In genomic region chr10:4041691-4042090, GRCm38 (mm10) we compare ENCODE assay signal across 9 mouse cellular contexts.
DNase-seq lines count a peak whose midpoint lies in the region; ATAC-seq and TF ChIP-seq lines count a peak whose summit lies in the region.
"Had no signal": no experiment of that assay in that cellular context is flagged by ENCODE, and none has a peak within 500 bp of the region (broad histone marks: within the 10 kb centered on the region; RNA-seq: fewer than 3 reads in every experiment).

No protein-coding gene starts in this region.

- TF ChIP-seq CTCF in kidney, postnatal 0 days (IDR thresholded peaks at IDR 0.05; ENCODE audit: low read depth), result peak; percentile 75
- peak; percentile 74 for TF ChIP-seq CTCF in lung, embryonic 14.5 days (IDR thresholded peaks at IDR 0.05; ENCODE audit: low read depth)

- H3K9ac ChIP-seq in forebrain, embryonic 11.5 days (ENCODE audit: low read length), result no peak overlapping the region
- no peak overlapping the region for H3K9ac ChIP-seq in kidney, postnatal 0 days (ENCODE audit: low read depth, low read length)
- no peak overlapping the region for H3K9ac ChIP-seq in lung, embryonic 14.5 days
- H3K9ac ChIP-seq: heart, embryonic 13.5 days; neural tube, embryonic 12.5 days had no signal

- H3K4me3 ChIP-seq in forebrain, embryonic 11.5 days (ENCODE audit: low read depth, low read length), result no peak overlapping the region
- no peak overlapping the region for H3K4me3 ChIP-seq in kidney, postnatal 0 days (replicated peaks; ENCODE audit: low read depth, low read length)
- H3K4me3 ChIP-seq in lung, embryonic 14.5 days (ENCODE audit: low read depth, low read length), result no peak overlapping the region
- H3K4me3 ChIP-seq: heart, embryonic 13.5 days; neural tube, embryonic 12.5 days had no signal

- no peaks in the 10 kb centered on the region for H3K36me3 ChIP-seq in forebrain, embryonic 11.5 days (ENCODE audit: control insufficient read depth, insufficient read depth, low read length)
- no peaks in the 10 kb centered on the region for H3K36me3 ChIP-seq in kidney, postnatal 0 days (ENCODE audit: insufficient read depth, low read length)
- H3K36me3 ChIP-seq in lung, embryonic 14.5 days (ENCODE audit: insufficient read depth), result peaks cover 16% of the 10 kb centered on the region; the same call in 1 of the 2 replicates
- H3K36me3 ChIP-seq: neural tube, embryonic 12.5 days had no signal

- ATAC-seq in forebrain, embryonic 11.5 days (replicated peaks; ENCODE audit: low FRiP score), result no peak
- no peak; the same call in 1 of the 2 replicates for ATAC-seq in kidney, postnatal 0 days (replicated peaks; ENCODE audit: low FRiP score, low read depth)
- ATAC-seq in lung, embryonic 14.5 days (ENCODE audit: insufficient read depth), result peak; percentile 35; the same call in 1 of the 2 replicates

- 81% methylated on average over 9 of the region's 9 CpGs for WGBS in forebrain, embryonic 11.5 days
- WGBS in kidney, postnatal 0 days, result 68% methylated on average over 9 of the region's 9 CpGs
- WGBS in lung, embryonic 14.5 days, result 71% methylated on average over 9 of the region's 9 CpGs

- H3K4me1 ChIP-seq in forebrain, embryonic 11.5 days (replicated peaks; ENCODE audit: control insufficient read depth, insufficient read depth, low read length), result no peaks in the 10 kb centered on the region
- H3K4me1 ChIP-seq in kidney, postnatal 0 days (replicated peaks; ENCODE audit: insufficient read depth, low read length), result no peaks in the 10 kb centered on the region
- H3K4me1 ChIP-seq in lung, embryonic 14.5 days (ENCODE audit: insufficient read depth), result no peaks in the 10 kb centered on the region
- H3K4me1 ChIP-seq: heart, embryonic 13.5 days; neural tube, embryonic 12.5 days had no signal

- peak; percentile 39 for DNase-seq in urinary bladder, adult 2 months (ENCODE audit: low spot score)
- DNase-seq in urinary bladder, postnatal 4 days (ENCODE audit: low spot score in 2 of 2), result no peak
- peak; percentile 68 for DNase-seq in adrenal gland, postnatal 14 days
- DNase-seq in forebrain, embryonic 11.5 days (ENCODE audit: low spot score), result peak; percentile 67
- DNase-seq in kidney, postnatal 0 days (ENCODE audit: low spot score), result peak; percentile 61
- DNase-seq in lung, embryonic 14.5 days, result peak; percentile 74
- peak; percentile 36 for DNase-seq in skeletal muscle tissue, adult 2 months (ENCODE audit: low read depth, low spot score)

- no peak overlapping the region for H3K27ac ChIP-seq in forebrain, embryonic 11.5 days (ENCODE audit: low read depth, low read length)
- no peak overlapping the region for H3K27ac ChIP-seq in kidney, postnatal 0 days
- no peak overlapping the region for H3K27ac ChIP-seq in lung, embryonic 14.5 days (ENCODE audit: low read depth)
- H3K27ac ChIP-seq: heart, embryonic 13.5 days; neural tube, embryonic 12.5 days had no signal

- no peaks in the 10 kb centered on the region for H3K9me3 ChIP-seq in forebrain, embryonic 11.5 days (ENCODE audit: control insufficient read depth, low read length)
- H3K9me3 ChIP-seq in kidney, postnatal 0 days (replicated peaks; ENCODE audit: low read length), result no peaks in the 10 kb centered on the region
- H3K9me3 ChIP-seq in lung, embryonic 14.5 days (ENCODE audit: low read depth, low read length), result no peaks in the 10 kb centered on the region
- H3K9me3 ChIP-seq: heart, embryonic 13.5 days; neural tube, embryonic 12.5 days had no signal

- H3K4me2 ChIP-seq in forebrain, embryonic 11.5 days (ENCODE audit: low read depth, low read length, severe bottlenecking), result no peak overlapping the region
- no peak overlapping the region for H3K4me2 ChIP-seq in kidney, postnatal 0 days (ENCODE audit: low read length)
- H3K4me2 ChIP-seq in lung, embryonic 14.5 days, result no peak overlapping the region
- H3K4me2 ChIP-seq: heart, embryonic 13.5 days; neural tube, embryonic 12.5 days had no signal

- H3K27me3 ChIP-seq in forebrain, embryonic 11.5 days (ENCODE audit: control insufficient read depth, insufficient read depth, low read length), result no peaks in the 10 kb centered on the region
- H3K27me3 ChIP-seq in kidney, postnatal 0 days (ENCODE audit: insufficient read depth, low read length), result no peaks in the 10 kb centered on the region
- no peaks in the 10 kb centered on the region for H3K27me3 ChIP-seq in lung, embryonic 14.5 days (ENCODE audit: insufficient read depth, low read length)
- H3K27me3 ChIP-seq: heart, embryonic 13.5 days; neural tube, embryonic 12.5 days had no signal

Comparison
In these comparisons a context has a peak if more than half of its experiments do, and no peak if none do; other contexts are left out.
1. DNase-seq: peak in urinary bladder, adult 2 months (single experiment), adrenal gland, postnatal 14 days (single experiment), forebrain, embryonic 11.5 days (single experiment), kidney, postnatal 0 days (single experiment), lung, embryonic 14.5 days (single experiment) and skeletal muscle tissue, adult 2 months (single experiment); none in urinary bladder, postnatal 4 days (0 of 2).